Mouse (Mus musculus) kidney, postnatal 4 days (tissue): ENCODE data around the gene Srrm2.

Source experiments
- DNase-seq, 2 experiments: peaks; one replicate each; pipeline ENCODE4 v3.0.0; 2021; ENCODE audit warnings: mixed read lengths in 2 of 2

Gene Srrm2

DNA sequence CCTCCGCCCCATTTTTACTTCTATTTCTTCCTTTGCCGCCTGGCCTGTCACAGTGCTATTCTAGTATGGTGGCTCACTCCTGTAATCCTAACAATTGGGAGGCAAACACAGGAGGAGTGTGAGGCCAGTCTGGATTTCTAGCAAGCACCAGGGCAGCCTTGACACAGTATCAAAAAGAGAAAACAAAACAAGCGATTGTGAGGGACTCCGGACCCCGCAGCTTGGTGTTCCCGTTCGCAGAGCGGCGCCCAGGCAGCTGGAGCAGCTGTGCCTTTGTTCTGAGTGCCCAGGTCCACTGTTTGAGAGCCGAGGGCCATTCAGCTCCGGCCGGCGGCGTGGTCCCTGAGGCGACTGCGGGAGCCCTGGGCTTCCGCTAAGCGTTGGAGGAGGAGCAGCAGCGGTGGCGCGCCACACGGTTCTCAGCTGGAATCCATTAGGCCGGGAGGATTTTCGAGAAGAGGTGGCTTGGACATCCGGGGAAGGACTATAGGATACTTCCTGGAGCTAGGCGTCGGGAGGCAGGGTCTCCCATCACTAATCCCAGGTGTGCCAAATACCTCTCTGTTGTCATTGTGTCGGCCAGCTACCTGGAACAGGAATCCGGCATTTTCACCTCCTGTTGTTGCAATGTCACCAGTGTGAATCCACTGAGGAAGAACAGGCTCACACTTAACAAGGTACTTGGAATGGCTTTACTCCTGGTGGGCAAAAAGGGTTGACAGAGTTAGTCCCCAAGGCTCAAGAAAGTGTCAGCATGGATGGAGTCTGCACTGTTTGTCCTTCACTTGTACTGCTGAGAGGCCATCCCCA lies at the start of gene Srrm2:
Gene Srrm2, plus strand, starts transcription at position 264 of the 810 bp plus-strand sequence.
- peak; percentile 78 to 86 for DNase-seq

GRCm38 (mm10) chr17:23740598-23741021 lies 49.7 kb upstream of the Srrm2 start, which contains the start of gene Paqr4:
Gene Paqr4 (minus strand): TSS chr17:23740867.
- DNase-seq, result no peak

DNA sequence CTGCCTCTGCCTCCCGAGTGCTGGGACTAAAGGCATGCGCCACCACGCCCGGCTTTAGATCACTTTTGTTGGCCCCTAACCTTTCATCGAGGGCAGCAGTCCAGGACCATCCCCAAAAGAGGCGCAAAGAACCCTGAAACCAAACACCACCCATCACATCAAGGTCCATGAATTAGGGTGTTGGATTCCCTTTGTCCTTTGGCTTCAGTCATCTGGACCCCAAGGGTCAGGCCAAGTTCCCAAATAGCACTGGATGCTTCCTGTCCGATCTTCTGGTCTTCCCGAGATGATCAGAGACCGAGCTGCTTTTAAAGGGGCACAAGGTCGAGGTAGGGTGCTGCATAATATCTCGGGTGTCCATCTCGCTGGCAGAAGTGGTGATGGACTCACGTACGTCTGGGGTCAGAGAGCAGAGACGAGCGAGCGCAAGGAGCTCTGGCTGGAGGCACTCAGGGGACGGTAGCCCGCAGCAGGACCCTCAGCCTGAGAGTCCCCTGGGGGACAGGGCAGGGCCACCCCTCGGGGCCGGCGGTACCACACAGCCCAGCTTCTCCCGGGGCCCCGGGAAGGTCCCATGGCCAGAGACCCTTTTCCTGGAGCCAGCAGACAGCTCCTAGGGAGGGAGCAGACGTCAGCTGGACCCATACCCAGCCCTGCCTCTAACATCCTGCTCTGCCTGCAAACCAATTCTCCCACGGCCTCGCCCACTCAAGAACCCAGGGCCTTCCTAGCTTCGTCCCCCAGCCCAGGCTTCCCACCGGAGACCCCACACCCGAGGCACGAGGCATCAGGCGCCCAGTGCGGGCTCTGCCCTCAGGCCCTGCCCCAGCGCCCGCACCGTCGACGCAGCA lies 48.7 kb upstream of the Srrm2 start:
- DNase-seq, result no peak

GRCm38 (mm10) chr17:23742210-23742793 lies 48.0 kb upstream of the Srrm2 start:
- peak; percentile 51 to 68 for DNase-seq

GRCm38 (mm10) chr17:23742941-23743340 lies 47.4 kb upstream of the Srrm2 start:
- no peak for DNase-seq

DNA sequence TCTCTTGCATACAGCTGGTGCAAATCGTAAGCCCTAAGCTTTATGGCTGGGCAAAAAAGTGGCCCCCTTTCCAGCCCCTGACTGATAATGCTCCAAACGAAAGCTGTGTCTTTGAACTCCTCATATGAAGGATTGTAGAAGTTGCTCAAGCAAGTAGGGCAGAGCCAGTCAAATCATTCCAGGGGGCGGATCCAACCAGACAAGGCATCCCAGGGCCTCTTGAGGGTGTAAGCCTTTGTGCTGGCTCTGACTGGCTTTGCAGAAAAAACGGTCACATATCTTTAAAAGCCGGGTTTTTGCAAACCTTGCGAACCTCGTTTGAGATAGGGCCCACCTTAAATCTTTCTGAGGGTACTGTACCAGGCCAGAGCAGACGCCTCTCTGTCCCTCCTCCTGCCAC lies 46.3 kb upstream of the Srrm2 start:
- DNase-seq, result no peak

DNA sequence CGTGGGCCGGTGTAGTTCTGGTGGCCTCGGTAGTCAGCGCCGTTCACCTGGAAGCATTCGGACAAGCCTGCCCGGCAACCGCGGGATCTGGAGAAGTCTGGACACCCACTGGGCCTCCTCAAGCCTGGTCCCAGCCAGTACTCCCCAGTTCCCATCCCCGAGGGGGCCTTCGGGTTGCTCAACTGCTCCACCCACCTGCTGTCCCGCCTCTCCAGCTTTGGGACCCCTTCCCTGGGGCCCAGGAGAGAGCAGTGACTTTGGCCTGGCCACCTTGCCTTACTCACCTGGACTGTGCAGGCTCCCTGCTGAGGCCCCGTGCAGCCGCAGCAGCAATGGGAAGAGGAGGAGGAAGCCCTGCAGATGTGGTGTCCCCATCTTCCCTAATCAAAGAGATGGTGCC lies 45.7 kb upstream of the Srrm2 start:
- no peak for DNase-seq

DNA sequence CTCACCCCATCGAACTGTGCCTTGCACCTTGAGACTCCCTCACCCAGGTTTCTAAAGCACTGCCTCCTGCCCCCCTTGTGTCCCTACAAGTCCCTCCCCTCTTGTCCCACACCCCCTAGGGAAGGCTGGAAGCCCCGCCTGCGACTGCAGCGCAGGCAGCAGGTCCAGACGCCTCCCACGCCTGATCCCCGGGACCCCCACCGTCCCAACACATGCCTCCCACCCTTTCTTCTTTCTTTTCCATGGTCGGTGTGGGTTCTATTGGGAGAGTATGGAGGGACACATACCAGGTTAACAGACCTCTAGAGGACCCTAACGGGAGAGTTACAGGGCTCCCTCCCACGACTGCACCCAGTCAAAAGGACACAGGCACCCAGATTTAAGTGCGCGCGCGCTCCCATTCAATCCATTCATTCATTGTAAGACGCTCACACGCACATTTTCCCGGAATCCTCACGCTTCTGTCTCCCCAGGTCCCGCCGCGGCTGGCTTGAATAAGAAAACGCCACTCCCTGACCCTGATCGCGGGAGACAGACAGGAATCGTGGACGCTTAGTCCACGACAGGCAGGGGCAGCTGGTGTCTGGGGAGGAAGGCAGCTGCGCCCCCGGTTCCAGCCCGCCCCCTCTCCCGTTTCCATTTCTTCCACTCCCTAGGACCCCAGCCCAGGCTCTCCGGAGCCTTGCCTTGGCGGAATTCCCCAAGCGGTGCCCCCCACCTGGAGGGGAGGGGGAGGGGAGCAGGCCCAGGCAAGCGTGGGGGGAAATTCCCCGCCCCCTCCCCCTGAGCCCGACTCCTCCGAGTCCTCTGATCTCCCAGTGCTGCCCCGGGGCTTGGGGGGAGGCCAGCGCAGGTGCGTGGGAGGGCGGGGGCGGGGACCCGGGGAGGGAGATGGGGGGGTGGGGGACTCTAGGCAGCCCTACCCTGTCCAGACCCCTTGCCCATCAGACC lies 44.8 kb upstream of the Srrm2 start, which contains the start of gene Kremen2:
Gene Kremen2, minus strand, starts transcription at position 533 of the 951 bp plus-strand sequence.
- no peak for DNase-seq

DNA sequence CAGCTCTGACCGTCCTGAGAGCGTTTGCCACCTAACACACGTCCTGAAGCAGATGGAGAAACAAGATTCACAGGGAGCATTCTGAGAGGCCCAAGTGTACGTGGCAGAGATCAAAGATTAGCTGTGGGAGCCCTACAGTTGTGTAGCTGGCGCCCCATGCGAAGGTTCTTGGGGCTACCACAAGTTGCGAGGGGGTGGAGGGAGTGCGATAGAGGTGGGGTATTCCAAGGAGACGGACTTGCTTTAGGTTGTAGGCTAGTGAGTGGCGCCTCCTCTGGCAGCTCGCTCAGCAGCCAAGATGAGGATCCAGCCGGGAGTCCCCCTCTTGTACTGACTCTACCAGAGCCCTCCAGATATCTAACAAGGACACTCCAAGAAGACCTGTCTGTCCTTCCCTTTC lies 44.0 kb upstream of the Srrm2 start:
- peak in 1 of 2 experiments; percentile 55 for DNase-seq

GRCm38 (mm10) chr17:23746767-23747166 lies 43.6 kb upstream of the Srrm2 start:
- DNase-seq, result no peak

GRCm38 (mm10) chr17:23747471-23747870 lies 42.9 kb upstream of the Srrm2 start:
- DNase-seq, result no peak

GRCm38 (mm10) chr17:23748026-23748425 lies 42.3 kb upstream of the Srrm2 start:
- DNase-seq, result no peak

DNA sequence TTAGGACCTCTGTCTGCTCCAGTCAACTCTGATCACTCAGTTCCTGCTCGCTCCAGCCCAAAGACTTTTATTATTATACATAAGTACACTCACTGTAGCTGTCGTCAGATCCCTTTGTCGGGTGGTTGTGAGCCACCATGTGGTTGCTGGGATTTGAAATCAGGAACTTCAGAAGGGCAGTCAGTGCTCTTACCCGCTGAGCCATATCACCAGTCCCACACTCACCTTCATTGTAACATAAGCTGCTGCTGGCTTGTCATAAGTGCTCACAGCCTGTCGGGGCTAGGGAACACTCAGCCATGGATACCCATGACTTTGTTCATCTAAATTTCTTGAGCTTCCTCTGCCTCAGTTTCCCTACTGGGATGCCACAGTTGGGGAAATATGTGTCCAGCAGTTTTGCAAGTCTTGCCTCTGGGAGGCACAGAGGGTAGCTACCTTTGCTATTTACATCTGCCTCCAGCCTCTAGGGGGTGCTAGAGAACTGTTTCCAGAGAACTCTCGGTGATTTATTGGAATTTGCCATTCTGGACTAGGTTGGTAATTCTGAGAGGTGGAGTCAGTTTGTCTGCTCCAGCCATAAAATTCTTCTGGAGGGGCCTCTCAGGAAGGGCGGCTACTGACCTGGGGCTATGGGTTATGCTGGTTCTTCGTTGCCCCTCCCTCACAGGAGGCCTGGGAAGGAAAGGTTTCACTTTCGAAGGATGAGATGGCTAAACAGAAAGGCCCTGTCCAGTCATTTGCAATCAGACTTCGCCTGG lies 41.5 kb upstream of the Srrm2 start:
- DNase-seq, result peak; percentile 68 to 78

- no peak for DNase-seq
These were observed 40.7 kb upstream of the Srrm2 start for GRCm38 (mm10) chr17:23749400-23750191.

GRCm38 (mm10) chr17:23755689-23756088 lies 34.6 kb upstream of the Srrm2 start:
- peak in 1 of 2 experiments; percentile 58 for DNase-seq

DNA sequence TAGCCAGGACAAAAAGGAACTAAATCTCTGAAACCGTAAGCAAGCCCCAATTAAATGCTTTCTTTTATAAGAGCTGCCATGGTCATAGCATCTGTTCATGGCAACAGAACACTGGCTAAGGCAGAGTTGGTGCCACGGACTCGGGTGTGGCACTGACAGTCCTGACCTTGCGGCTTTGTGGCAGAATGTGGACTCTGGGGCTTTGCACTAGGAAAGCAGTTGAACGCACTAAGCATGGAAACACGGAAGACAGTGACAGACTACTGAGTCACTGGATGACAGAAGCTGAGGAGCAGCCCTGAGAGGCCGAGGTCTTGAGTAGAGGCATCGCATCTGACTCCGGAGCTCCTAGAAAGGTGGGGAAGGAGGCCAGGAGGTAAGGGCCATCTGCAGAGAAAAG lies 32.8 kb upstream of the Srrm2 start:
- DNase-seq, result no peak

GRCm38 (mm10) chr17:23758801-23759200 lies 31.5 kb upstream of the Srrm2 start:
- DNase-seq, result no peak

DNA sequence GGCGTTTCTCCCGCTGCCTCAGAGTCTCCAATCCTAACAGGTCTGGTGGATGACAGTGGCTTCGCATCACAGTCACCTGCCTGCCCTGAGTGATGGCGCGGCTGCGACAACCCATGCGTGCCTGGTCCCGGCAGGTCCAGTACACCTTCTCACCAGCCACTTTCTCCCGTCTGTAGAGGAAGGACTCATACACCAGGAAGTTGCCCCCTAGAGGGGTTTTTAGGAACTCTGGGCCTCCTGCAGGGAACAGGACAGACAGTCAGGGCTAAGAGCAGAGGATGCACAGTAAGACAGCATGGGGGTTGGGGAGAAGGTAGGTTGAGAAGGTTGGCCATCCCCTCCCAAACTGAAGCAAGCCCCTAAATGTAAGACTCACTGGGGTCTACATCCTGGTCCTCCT lies 30.1 kb upstream of the Srrm2 start:
- no peak for DNase-seq

DNA sequence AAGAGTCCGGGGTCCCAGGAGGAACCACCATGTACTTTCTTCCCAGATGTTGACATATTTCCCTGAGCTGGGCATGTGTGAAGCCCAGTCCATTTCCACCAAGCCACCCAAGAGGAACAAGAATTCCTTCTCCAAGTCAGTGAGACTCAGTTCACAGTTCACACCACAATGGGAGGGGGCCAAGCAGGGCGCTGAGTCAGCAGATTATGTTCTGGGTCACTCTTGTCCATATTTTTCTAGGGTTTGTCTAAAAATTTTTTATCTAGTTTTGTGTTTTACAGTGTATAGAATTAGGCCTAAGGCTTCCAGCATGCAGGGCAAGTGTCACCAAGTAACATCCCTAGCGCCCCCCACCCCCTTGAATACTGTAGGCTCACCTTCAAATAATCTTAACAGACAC lies 29.2 kb upstream of the Srrm2 start:
- DNase-seq, result no peak

DNA sequence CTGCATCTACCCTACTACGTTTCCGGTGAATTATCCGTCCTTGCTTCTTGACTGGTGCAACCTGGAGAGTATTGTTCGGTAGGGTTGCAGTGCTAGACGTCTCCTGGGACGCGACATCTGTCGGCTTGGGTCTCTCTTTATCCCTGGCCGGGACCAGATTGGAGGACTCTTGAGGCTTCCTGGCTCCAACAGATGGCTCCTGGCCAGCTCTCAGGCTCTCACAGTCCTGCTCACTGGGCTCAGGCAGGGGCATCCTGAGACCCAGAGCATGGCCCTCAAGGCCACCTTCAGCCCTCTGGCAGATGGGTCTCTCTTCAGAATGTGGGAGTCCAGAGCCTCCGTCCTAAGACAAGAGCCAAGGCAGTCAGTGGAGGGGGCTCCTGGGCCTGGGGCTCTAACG lies 27.4 kb upstream of the Srrm2 start:
- no peak for DNase-seq
